Mouse (Mus musculus): ENCODE results near the gene 1300017J02Rik. TPM values are rescaled to one million over a fixed set of nuclear protein-coding genes. Genes with fewer than 3 reads are reported as not detected.
"Not testable (repeated sequence)": the region's sequence is repeated elsewhere in the genome, so short reads cannot be mapped to it uniquely, and the experiment has no call there.

1300017J02Rik gene
- total RNA-seq (2021) = not detected
- long read RNA-seq, experiment 1 = 0 reads
- long read RNA-seq, experiment 2 = 0 reads

DNA sequence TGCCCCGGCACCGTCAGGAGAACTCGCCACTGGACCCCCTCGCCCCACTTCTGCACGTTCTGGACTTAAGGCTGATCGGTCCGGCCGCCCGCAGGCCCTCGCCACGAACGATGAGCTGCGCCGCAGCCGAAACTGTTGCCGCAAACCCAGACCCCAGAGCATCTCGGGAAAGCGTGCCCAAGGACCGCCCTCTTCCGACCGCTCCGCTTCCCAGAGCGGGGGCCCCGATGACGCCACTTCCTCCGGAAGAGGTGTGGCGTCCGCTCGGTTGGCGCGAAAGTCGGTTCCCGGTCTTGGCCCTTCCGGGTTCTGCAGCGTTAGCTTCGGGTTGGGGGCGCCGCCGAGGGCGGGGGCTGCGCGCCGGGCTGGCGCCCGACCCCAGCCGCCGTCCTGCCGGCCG, at the start of gene 1300017J02Rik, which contains the start of gene Topbp1:
Gene 1300017J02Rik, minus strand, starts transcription at position 156 of the 400 bp plus-strand sequence.
Gene Topbp1, plus strand, starts transcription at position 289 of the 400 bp plus-strand sequence.
- H3K4me3 ChIP-seq = peak within 1 kb of the TSS; percentile 68
- intact Hi-C loops (cut with DNase I) = loop anchor here (1.0 to 10.0 kb wide), 4 partner anchors 57 to 678 kb away; partner anchors contain the start of genes Anapc13 and Cep63
- TF ChIP-seq CTCF (IDR thresholded peaks at IDR 0.05) = no peak
- peak; percentile 91 to 92 for DNase-seq (ENCODE audit: extremely low spot score in 1 of 2, low spot score in 2 of 2)
- peak within 1 kb of the TSS; percentile 84 for H3K27ac ChIP-seq

DNA sequence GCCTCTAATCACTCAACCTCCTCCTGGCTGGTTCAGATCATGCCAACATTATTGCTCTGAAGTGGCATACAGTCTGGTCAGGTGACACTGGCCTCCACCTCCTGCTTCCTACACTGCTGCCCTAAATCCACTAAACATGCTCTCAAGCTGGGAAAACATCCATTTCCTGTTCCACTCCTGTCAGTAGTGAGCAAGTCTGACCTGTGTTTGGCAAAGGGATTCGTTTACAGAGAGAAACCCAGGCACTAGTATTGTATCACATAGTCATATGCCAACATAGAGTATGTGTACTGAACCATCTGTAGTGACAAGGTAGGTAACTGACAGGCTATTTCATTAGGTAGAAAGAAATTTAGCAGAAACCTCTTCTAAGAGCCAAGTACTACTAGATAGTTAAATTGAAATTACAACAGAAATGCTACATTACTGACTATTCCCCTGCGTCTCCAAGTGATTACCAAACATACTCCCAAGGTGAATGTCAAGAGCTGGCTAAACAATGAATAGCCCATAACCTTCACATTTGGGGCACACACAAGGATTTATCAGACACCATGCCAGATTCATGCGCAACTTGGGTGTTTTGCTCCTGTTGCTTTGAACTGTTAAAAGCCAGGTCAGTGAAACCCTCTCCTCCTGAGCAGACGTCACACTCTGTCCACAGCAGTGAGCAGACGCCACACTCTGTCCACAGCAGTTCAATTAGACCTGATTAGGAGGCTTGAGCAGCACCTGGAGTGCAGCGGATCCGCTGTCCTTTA, 48.8 kb upstream of the 1300017J02Rik start:
- H3K27ac ChIP-seq; intact Hi-C loops (cut with DNase I); DNase-seq (ENCODE audit: extremely low spot score in 1 of 2, low spot score in 2 of 2); H3K4me3 ChIP-seq: not testable (repeated sequence)

DNA sequence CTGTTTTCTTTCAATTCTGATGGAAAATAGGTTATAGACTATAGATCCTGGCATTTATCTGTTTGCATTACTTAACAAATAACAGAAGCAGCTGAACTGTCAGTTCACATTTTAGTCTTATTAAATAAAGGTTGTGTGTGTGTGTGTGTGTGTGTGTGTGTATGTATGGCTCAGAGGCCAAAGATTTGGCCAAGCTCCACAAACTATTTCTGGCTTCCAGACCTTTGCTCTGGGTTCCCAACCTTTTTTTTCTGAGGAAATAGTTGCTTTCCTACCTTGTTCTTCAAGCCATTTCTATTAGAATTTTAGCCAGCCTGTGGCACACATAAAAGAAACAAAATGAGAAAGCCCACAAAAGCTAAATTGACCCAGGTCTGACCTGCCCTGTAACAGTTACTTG, 43.9 kb upstream of the 1300017J02Rik start:
- no peak overlapping the region for H3K4me3 ChIP-seq
- no peak for TF ChIP-seq CTCF (IDR thresholded peaks at IDR 0.05)
- H3K27ac ChIP-seq = no peak overlapping the region
- no peak for DNase-seq (ENCODE audit: extremely low spot score in 1 of 2, low spot score in 2 of 2)
- intact Hi-C loops (cut with DNase I) = no loop called here

DNA sequence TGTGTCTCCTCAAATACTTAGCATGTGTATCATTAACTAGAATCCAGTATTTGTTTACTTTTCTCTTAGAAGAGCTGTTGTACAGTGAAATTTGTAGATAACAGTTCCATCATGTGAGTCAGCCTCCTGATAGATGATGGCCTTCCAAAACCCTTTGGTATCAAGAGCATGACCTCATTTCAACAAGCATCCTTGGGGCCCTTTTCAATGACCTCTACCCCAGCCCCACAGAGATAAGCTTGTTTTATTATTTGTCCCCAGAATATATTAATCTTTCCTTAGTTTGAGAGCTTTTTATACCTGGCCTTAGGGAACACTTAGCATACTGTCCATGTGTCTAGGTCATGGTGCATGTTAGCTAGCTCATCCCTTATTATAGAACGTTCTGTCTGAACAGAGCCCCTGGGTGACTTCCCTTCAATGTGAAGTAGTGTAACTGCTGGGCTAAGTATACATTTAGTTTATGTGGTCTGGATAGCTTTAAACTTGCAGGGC, 43.2 kb upstream of the 1300017J02Rik start:
- DNase-seq (ENCODE audit: extremely low spot score in 1 of 2, low spot score in 2 of 2) = no peak
- intact Hi-C loops (cut with DNase I) = no loop called here
- Histone ChIP-seq H3K27ac (no peak overlapping the region), H3K4me3 (no peak overlapping the region)
- TF ChIP-seq CTCF (IDR thresholded peaks at IDR 0.05) = no peak

DNA sequence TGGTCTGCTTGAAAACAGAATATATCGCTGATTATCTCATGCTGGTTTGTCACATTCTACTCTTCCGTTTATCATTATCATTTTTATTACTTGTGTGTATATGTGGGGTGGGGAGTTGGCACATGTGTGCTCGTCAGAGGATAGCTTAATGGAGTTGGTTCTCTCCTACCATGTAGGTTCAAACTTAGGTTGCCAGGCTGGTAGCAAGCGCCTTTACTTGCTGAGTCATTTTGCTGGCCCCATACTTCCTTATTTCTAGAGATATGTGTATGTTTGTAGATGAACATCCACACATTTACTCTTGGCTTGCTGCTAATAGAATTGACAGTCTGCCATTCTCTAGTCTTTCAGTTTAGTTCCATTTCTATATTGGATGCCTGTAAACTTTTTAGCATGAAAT, 42.2 kb upstream of the 1300017J02Rik start:
- Histone ChIP-seq H3K27ac (no peak overlapping the region), H3K4me3 (no peak overlapping the region)
- TF ChIP-seq CTCF (IDR thresholded peaks at IDR 0.05) = no peak
- DNase-seq (ENCODE audit: extremely low spot score in 1 of 2, low spot score in 2 of 2) = no peak
- intact Hi-C loops (cut with DNase I) = no loop called here

DNA sequence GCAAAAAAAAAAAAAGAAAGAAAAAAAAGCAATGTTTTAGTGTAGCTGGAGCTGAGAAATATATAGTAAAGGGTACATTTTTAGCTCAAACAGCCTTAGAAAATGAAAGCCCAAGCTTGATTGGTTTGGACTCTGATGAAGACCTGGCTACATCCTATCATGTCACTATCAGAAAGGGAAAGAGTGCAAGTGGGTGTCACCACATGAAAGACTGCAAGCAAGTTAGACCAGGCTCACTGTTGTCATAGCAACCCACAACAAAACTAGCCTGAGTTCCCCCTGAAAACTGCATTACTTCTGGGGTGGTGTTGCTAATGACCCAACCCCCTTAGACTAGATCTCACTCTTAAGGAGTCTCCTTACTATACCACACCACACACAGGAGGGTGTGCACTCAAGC, 32.0 kb upstream of the 1300017J02Rik start:
- no peak for TF ChIP-seq CTCF (IDR thresholded peaks at IDR 0.05)
- Histone ChIP-seq H3K27ac (no peak overlapping the region), H3K4me3 (no peak overlapping the region)
- DNase-seq (ENCODE audit: extremely low spot score in 1 of 2, low spot score in 2 of 2) = no peak
- intact Hi-C loops (cut with DNase I) = no loop called here

DNA sequence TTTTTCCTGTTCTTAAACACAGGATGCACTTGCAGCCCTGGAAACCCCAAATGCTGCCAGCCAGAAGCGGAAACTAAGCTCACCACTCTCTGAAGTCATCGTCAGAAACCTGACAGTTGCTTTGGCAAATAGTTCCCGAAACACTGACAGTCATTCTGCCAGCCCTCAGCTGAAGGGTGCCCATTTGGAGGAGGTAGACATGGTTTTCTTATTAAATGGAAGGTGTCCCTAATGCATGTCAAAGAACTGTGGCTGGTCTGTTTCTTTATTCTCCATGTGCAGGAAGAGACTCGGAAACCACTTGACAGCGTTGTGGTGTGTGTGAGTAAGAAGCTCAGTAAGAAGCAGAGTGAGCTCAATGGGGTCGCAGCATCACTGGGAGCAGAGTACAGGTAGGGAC, 27.8 kb upstream of the 1300017J02Rik start:
- Histone ChIP-seq H3K4me3 (no peak overlapping the region), H3K27ac (no peak overlapping the region)
- no peak for DNase-seq (ENCODE audit: extremely low spot score in 1 of 2, low spot score in 2 of 2)
- intact Hi-C loops (cut with DNase I) = no loop called here
- no peak for TF ChIP-seq CTCF (IDR thresholded peaks at IDR 0.05)

DNA sequence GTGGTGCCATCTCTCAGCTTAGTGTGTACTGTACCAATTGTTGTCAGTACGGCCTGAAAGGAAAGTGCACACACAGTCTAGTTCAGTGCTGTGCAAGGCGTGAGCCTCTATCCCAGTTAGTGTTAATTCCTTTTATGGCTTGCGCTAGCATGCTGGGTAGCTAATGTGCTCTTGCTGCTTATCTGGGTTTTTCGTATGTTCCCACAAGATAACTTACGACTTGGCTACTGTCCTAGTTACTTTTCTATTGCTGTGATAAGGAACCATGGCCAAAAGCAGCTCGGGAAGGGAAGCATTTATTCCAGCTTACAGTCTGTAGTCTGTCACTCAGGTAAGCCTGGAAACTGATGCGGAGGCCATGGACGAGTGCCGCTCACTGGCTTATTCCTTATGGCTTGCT, 21.6 kb upstream of the 1300017J02Rik start:
- no peak for DNase-seq (ENCODE audit: extremely low spot score in 1 of 2, low spot score in 2 of 2)

DNA sequence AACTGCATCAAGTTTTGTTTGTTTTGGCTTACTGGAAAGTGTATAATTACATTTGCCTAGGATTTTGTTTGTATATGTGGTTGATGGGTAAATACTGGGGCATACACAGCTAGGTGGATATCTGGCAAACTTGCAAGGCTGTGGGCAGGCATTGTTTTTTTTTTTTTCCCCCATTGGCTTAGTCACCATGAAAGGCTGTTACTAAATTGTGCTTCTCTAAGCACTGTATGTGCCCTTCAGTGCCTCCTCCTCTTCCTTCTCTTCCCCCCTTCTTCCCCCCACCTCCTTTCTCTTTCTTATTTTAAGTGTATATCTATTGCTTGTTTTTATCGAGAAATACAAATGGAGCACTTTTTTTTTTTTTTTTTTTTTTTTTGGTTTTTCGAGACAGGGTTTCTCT, 19.8 kb upstream of the 1300017J02Rik start:
- intact Hi-C loops (cut with DNase I) = no loop called here
- H3K27ac ChIP-seq = no peak overlapping the region
- no peak overlapping the region for H3K4me3 ChIP-seq
- no peak for TF ChIP-seq CTCF (IDR thresholded peaks at IDR 0.05)
- no peak for DNase-seq (ENCODE audit: extremely low spot score in 1 of 2, low spot score in 2 of 2)

More for the DNA sequence above, 21.6 kb upstream of the 1300017J02Rik start:
- Histone ChIP-seq H3K27ac (no peak overlapping the region), H3K4me3 (no peak overlapping the region)
- TF ChIP-seq CTCF (IDR thresholded peaks at IDR 0.05) = no peak
- intact Hi-C loops (cut with DNase I) = no loop called here

DNA sequence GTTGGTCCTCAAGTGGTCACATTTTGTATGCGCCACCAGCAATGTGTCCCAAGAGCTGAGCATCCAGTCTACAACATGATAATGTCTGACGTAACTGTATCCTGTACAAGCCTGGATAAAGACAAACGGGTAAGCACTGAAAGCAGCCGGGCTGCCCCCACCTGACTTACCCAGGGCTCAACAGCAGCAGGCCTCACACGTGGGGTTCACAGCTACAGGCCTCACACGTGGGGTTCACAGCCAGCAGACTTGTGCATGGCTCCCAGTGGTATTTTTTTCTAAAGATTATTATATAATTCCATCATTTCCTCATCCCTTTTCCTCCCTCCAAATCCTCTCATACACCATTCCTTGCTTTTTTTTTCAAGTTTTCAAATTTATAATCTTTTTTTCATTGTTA, 5.0 kb upstream of the 1300017J02Rik start:
- no peak for TF ChIP-seq CTCF (IDR thresholded peaks at IDR 0.05)
- Histone ChIP-seq H3K4me3 (no peak overlapping the region), H3K27ac (no peak overlapping the region)
- DNase-seq (ENCODE audit: extremely low spot score in 1 of 2, low spot score in 2 of 2) = no peak
- intact Hi-C loops (cut with DNase I) = loop anchor here (5.0 to 10.0 kb wide), 3 partner anchors 52 to 683 kb away; partner anchors contain the start of genes Anapc13 and Cep63

DNA sequence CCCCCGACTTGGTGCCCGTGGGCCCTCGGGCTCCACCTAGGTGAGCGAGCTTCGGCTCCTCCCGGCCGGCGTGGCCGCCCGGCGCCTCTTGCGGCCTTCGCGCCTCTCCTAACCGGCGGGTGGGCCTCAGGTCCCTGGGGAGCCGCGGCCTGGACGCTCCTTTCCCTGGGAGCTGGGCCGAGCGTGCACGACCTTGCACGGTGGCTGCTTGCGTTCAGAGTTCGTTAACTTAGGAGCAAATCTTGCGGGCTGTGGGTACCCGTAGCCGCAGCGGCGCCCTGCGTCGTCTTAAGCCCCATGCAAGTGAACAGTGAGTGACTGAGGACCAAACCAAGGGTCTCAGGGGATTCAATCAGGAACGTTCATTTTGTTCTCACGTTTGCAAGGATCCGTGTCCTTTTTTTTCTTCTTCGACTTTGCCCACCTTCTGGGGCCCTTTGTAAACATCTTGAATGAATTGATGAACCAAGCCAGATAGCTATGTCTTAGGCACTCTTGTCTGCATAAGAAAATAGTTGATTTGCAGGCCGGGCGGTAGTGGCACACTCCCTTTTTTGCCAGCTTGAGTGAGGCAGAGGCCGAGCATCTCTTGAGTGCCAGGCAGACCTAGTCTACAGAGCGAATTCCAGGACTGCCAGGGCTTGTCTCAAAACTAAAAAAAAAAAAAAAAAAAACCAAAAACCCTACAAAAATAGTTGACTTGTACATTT, 605 bp upstream of the 1300017J02Rik start:
- TF ChIP-seq CTCF (IDR thresholded peaks at IDR 0.05) = no peak
- intact Hi-C loops (cut with DNase I) = loop anchor here (1.0 to 10.0 kb wide), 4 partner anchors 57 to 678 kb away; partner anchors contain the start of genes Anapc13 and Cep63
- H3K4me3 ChIP-seq = peak overlapping the region; percentile 68
- no peak overlapping the region for H3K27ac ChIP-seq
- no peak for DNase-seq (ENCODE audit: extremely low spot score in 1 of 2, low spot score in 2 of 2)

DNA sequence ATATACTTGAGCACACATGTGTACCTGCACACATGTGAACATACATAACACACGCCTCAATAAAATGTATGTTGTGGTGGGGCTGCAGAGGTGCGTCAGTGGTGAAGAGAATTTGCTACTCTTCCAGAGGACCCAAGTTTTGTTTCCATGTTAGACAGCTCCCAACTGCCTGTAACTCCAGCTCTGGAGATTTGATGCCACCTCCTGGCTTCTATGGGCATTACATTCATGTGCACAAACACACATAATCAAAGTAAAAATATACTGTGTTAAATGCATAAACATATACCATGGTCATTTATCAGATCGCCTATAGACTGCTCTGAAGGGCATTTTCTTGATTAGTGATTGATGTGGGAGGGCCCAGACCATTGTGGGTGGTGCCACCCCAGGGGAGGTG, 2.2 kb downstream of the 1300017J02Rik start:
- intact Hi-C loops (cut with DNase I) = loop anchor here (1.0 to 10.0 kb wide), 3 partner anchors 77 to 388 kb away; no protein-coding TSS in a partner anchor
- Histone ChIP-seq H3K27ac (no peak overlapping the region), H3K4me3 (no peak overlapping the region)
- peak; percentile 55 to 60 for DNase-seq (ENCODE audit: extremely low spot score in 1 of 2, low spot score in 2 of 2)
- peak; percentile 87 for TF ChIP-seq CTCF (IDR thresholded peaks at IDR 0.05)
